Mouse (Mus musculus): ENCODE measurements around the gene Gpr158. TPM values are rescaled to one million over a fixed set of nuclear protein-coding genes. Genes with fewer than 3 reads are reported as not detected.

Gene Gpr158
- total RNA-seq, 2 experiments from 2014 or later, result 117 to 127 TPM

DNA sequence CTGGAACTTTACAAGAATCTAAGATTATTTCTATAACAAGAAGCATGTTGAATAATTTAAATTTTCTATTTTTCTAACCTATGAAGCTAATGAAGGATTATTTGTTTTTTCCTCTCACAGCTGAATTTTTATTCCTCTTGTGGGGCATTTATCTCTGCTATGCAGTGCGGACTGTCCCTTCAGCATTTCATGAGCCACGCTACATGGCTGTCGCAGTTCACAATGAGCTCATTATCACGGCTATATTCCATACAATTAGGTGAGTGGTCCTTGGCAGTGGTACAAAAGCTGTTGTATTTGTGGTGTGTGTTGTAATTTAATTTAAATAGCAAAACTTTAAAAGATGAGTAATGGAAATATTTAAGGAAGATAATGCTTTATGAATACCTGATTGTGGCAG lies 443.1 kb downstream of the Gpr158 start:
- intact Hi-C loops (cut with DNase I), result no loop called here
- no peak for TF ChIP-seq CTCF (IDR thresholded peaks at IDR 0.05)
- no peak overlapping the region for H3K27ac ChIP-seq
- no peak overlapping the region for H3K4me3 ChIP-seq
- DNase-seq (ENCODE audit: extremely low spot score in 1 of 2, low spot score in 2 of 2), result no peak

DNA sequence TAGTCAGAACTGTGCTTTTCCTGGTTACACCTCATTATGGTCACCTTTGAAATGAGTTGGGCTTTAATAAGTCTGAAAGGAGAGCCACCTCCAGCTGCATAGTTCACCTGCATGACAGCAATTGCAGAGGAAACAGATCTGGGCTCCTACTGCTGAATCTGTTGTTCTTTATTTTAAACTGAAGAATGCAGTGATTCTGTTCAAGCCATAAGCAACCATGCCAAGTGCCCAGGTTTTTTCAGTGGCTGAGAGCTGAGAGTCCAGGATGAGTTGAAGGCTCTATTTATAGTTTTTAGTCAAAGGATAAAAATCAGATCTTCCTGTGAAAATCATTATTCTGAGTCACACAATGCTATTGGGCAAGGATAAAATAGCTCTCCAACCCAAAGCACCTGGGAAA lies 496.7 kb downstream of the Gpr158 start:
- intact Hi-C loops (cut with DNase I), result no loop called here
- Histone ChIP-seq H3K4me3 (no peak overlapping the region), H3K27ac (no peak overlapping the region)
- no peak for DNase-seq (ENCODE audit: extremely low spot score in 1 of 2, low spot score in 2 of 2)
- no peak for TF ChIP-seq CTCF (IDR thresholded peaks at IDR 0.05)

Other genes with a start within 250 kb of the Gpr158 start
- gene Enkur, start 162.2 kb upstream of the Gpr158 start, total RNA-seq (2021), result 1 to 10 TPM; 3.2 to 4.2 TPM
- gene Thnsl1, start 161.8 kb upstream of the Gpr158 start, total RNA-seq (2021), result 10 to 100 TPM; 19.9 to 24.2 TPM

Data from left cerebral cortex, adult 2 months (tissue).